Mouse (Mus musculus): Measurements from ENCODE around the gene Cfap73. TPM values are rescaled to one million over a fixed set of nuclear protein-coding genes. Genes with fewer than 3 reads are reported as not detected.

The Cfap73 gene
- total RNA-seq, 2 experiments from 2014 or later, result not detected

DNA sequence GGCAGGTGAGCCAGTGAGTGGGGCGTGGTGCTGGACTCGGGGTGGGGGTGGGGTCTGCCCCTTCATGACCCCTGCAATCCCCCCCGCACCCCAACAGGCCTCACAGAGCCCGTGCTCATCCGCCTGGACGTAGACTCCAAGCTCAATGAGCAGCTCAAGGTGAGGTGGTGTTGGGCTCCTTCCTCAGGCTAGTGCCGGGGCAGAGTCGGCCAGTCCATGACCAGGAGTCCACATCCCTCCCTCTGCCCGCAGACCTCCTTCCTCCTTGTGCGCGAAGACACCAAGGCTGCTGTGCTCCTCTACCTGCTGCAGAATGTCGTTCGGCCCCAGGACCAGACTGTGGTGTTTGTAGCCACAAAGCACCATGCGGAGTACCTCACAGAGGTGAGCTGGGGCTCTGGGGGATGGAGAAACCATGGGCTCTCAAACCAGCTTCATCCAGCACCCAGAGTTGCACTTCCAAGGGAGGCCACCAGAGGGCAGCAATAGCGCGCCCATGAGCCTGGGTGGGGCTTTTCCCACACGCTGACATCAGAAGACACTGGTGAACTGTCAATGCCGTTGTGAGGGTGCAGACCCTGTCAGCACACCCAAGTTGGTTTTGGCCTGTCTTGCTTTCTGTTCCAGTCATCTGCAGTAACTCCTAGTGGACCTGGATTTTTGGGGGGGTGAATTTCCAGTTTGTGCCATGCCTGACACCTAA is 13.5 kb downstream of the Cfap73 start:
- peak; percentile 46 for ATAC-seq (replicated peaks; ENCODE audit: low FRiP score, low TSS enrichment, poor library complexity, severe bottlenecking)

DNA sequence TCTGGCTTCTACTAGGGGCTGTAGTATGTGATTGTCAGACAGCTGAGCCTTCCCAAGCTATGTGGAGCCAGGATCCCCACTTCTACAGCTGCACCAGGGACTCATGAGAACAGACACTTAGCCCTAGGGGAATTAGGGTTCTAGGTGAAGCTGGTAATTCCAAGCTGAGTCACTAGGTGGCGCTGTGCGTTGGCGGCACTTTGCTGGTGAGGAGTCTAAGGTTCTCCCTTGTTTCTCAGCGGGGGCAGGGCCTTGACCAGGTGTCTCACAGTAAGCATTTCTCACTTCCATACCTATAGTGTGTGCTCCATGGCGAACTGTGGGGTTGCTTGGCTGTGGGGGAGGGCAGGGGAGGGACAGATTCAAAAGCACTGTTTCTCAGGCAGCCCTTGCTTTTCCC is 14.8 kb downstream of the Cfap73 start:
- ATAC-seq (replicated peaks; ENCODE audit: low FRiP score, low TSS enrichment, poor library complexity, severe bottlenecking), result no peak

DNA sequence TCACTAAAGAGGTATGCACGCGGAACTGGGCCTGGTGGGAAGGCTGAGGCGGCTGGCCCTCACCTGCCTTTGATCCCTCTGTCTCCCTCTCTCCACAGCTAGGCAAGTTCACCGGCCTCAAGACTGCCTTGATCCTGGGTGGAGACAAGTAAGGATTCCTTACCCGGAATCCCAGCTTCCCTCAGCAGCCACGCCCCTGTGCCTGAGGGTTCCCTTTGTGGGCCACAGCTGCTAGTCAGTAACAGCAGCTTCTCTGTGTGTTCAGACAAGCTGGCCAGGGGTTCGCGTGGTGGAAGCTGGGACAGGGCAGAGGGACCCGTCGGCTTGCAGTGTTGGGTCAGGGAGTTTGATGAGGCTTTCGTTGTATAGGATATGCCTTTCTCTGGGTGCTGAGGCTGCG is 15.3 kb downstream of the Cfap73 start:
- no peak for ATAC-seq (replicated peaks; ENCODE audit: low FRiP score, low TSS enrichment, poor library complexity, severe bottlenecking)

DNA sequence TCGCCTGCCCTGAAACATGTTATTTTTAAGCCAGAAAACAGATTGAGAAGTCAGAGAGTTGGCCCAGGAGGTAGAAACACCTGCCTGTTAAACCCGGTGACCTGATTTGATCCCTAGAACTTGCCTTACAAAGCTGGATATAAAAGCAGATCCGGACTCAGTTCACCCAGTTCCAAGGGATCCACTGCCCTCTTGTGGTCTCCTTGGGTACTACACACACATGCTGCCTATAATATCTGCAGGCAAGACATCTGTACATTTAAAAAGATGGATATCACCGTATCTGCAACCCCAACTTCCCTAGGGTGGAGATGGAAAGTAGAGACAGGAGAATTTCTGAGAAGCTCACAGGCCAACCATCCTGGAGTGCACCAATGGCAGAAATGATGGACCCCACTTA is 18.1 kb downstream of the Cfap73 start:
- no peak for ATAC-seq (replicated peaks; ENCODE audit: low FRiP score, low TSS enrichment, poor library complexity, severe bottlenecking)

DNA sequence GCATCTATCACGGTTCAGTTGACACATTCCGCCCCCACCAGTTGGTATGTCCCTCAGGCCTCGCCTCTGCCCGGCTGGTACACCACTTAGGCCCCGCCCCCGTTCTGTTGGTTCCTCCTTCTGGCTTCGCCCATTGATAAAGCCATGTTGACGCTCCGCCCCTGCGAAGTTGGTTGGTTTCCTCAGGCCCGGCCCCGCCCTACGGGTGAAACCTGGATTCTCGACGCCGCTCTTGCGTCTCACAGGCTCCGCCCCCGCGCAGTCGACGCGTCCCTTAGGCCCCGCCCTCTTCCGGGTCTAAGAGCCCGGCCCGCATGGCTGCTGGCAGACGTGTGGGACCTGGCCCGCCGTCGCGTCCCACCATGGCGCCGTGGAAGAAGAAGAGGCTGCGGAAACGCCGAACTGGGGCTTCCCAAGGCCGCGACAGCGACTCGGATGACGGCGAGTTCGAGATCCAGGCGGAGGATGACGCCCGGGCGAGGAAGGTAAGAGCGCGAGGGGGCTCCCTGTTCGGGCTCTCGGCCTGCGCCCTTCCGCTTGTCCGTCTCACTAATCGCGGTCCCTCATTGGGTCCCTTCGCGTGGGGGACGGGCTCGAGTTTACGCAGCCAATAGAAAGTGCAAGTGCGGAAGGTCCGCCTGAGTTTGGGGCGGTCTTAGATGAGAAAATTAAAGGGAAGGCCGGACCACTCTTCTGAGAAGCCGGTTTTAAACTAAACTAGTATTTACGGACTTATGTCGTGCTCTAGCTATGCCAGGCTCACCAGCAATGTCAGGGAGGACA is 21.0 kb downstream of the Cfap73 start:
- ATAC-seq (replicated peaks; ENCODE audit: low FRiP score, low TSS enrichment, poor library complexity, severe bottlenecking), result peak; percentile 87

DNA sequence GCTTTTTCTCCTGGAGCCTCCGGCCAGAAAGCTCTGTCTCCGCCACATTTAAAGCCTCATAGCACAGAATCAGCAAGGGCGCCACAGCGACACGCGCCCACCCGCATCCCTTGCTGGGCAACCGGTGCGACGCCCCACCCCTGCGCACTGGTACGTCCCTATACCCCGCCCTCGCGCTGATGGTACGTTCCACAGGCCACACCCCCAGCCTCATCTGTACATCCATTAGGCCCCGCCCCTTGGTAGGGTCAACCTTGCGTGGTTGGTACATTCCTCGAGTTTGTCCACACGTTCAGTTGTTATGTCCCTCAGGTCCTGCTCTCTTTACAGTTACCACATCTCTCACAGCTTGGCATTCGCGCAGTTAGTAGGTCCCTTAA is 21.6 kb downstream of the Cfap73 start, which contains the start of the genes Rita1 and Ddx54:
TSS of gene Rita1 (minus strand) at position 148 of the 380 bp plus-strand sequence.
TSS of gene Ddx54 (plus strand) at position 298 of the 380 bp plus-strand sequence.
- peak; percentile 76 for ATAC-seq (replicated peaks; ENCODE audit: low FRiP score, low TSS enrichment, poor library complexity, severe bottlenecking)

DNA sequence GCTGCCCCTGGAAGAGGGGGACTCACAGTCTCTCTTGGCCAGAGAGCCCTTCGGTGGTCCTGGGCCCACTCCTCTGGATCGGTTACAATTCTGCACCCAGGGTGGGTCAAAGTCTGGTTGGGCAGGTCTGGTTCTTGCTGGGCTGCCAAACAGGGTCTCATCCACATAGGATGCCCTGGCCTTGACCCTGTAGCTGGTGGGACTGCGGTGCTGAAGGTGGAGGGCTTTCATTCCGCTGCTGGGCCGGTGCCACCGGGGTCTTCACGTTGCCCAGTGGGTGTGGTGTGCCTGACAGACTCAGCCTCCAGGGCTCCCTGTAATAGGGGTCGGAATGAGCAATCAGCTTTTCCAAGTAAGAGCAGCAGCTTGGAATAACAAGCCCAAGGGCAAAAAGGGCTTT is 22.6 kb downstream of the Cfap73 start:
- ATAC-seq (replicated peaks; ENCODE audit: low FRiP score, low TSS enrichment, poor library complexity, severe bottlenecking), result no peak

DNA sequence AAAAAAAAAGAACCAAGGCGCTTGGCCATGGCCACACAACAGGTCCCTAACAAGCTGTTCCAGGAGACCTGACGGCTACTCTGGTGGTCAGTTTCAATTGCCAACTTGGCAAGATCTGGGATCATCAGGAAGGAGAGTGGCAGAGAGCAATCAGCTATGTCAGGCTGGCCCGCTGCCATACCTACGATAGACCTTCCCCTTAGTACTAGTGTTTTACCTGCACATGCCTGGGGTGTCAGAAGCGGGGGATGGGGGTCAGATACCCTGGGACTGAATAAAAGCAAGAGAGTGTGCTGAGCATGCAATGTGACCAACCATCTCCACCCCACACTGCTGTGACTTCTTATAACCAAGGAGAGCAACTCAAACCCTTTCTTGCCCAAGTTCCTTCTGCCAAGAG is 23.1 kb downstream of the Cfap73 start:
- ATAC-seq (replicated peaks; ENCODE audit: low FRiP score, low TSS enrichment, poor library complexity, severe bottlenecking), result no peak

DNA sequence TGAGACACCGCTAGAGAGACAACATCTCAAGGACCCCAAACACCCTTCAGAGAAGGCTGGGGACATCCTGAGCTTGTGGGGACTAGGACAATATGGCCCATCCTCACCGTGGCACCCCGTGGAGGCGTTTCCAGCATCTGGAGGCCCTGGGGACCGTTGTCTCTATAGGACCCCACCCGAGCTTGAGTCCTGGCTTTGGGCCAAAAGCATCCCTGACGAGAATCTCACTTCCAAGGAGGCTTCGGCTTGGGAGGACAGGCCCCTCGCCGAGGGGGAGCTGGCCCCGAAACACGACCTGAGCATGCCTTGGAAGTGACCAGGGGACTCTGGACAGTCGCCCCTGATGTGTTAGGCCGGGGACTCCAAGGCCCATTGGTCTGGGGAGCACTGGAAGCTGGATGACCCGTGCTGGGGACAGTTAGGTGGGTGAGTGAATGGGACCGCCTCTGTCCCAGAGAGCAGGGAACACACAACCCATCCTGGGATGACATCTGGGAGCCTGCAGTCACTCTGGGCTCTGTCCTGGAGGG is 24.7 kb downstream of the Cfap73 start:
- no peak for ATAC-seq (replicated peaks; ENCODE audit: low FRiP score, low TSS enrichment, poor library complexity, severe bottlenecking)

DNA sequence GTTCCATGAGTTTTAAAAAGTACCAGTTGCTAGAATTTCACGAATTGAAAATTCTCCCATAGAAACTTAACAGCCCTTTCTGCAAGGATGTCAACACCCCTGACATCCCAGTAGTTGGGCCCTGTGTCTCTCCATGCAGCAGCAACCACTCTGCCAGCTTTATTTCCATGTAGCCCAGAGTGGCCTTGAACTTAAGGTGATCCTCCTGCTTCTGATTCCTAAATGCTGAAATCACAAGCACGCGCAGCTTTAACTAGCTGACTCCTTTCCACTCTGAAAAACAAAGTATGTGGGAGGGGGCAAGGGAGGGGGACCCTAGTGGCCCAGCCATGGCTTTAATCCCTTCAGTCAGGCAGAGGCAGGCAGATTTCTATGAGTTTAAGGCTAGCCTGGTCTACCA is 26.7 kb downstream of the Cfap73 start:
- no peak for ATAC-seq (replicated peaks; ENCODE audit: low FRiP score, low TSS enrichment, poor library complexity, severe bottlenecking)

DNA sequence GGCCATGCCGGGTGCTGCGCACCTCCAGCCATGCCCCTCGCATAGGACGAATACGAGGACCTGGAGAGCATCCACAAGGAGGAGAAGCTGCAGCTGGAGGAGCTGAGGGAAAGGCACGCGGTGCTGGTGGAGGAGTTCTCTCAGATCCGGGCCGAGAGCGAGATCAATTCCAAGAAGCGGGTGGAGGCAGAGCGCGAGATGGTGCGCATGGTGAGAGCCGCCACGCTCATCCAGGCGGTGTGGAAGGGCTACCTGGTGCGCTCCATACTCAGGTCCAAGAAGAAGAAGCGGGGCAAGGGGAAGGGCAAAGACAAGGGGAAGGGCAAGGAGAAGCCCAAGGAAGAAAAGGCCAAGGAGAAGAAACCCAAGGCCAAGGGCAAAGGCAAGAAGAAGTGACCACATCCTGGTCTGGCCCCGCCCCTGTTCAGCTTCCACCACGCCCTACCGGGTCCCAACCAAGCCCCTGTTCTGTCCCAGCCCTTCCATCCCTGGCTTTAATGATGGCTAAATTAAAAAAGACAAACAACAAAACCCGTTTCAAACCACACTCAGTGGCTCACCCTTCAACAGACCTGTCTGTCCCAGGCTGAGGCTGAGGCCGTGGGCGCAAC is 27.3 kb downstream of the Cfap73 start:
- no peak for ATAC-seq (replicated peaks; ENCODE audit: low FRiP score, low TSS enrichment, poor library complexity, severe bottlenecking)

DNA sequence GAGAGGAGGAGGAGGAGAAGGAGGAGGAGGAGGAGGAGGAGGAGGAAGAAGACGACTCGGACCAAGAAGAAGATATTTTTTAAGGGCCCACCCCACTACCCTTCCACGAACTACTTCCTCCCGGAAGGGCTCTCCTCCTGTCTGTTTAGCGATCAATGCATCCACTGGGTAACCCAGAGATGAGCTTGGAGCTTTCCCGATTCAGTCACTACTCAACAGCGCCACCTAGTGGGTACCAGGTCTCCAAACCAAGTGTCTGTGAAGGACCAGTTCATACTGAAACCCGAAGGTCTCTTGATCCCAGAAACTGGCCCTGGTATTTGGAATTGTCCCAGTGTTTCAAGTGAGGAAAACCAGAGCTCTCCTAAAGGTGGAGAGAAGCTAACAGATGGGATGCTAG is 28.3 kb downstream of the Cfap73 start:
- peak; percentile 60 for ATAC-seq (replicated peaks; ENCODE audit: low FRiP score, low TSS enrichment, poor library complexity, severe bottlenecking)

DNA sequence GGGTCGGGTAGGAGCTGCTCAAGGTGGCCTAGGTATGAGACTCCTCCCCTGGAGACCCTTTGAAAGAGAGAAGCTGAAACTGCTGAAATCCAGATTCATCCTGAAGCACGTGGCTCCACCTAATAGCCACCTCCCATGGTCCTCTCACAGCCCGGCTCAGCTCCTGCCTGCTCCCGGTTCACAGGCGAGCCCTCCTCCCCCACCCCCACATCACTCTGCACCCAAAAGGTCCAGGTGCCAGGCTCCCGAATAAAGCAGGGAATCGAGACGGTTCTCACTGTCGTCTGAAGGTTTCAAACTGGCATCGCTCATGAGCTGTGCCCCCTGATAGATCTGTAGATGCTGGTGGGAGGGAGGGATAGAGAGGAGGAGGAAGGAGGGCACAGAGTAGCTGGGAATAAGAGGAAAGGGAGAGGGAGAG is 28.8 kb downstream of the Cfap73 start:
- ATAC-seq (replicated peaks; ENCODE audit: low FRiP score, low TSS enrichment, poor library complexity, severe bottlenecking), result no peak

DNA sequence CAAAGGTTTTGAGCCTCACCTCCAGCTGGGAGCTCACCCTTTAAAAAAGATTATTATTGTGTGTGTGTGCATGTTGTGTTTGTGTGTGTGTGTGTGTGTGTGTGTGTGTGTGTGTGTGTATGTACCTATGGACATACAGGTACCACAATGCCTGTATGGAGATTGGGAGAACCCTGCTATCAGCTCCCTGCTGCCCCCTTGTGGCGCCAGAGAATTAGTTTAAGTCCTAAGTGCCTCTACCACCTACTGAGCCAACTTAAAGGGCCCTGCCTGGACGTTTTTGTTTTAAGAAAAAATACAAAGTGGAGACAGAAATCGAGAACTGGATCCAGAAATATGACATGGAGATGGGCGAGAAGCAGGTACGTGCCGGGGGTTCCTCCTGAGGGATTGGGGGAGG is 29.2 kb downstream of the Cfap73 start:
- no peak for ATAC-seq (replicated peaks; ENCODE audit: low FRiP score, low TSS enrichment, poor library complexity, severe bottlenecking)

DNA sequence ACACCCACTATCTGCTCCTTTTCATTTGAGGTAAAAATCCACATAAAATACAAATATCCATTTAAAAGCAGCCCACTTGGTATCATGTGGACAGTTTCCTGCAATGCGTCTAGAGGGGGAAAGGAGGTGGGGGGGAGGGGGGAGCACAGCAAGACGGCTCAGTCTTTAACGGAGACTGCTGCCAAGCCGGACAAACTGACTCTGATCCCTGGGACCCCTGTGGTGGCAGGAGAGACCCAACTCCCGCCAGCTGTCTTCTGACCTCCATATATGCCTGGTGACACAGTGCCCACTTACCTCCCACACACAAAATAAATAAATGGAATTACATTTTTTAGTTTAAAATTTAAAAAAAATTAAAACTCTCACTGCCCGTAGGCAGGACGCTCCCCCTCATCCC is 30.5 kb downstream of the Cfap73 start:
- ATAC-seq (replicated peaks; ENCODE audit: low FRiP score, low TSS enrichment, poor library complexity, severe bottlenecking), result no peak

DNA sequence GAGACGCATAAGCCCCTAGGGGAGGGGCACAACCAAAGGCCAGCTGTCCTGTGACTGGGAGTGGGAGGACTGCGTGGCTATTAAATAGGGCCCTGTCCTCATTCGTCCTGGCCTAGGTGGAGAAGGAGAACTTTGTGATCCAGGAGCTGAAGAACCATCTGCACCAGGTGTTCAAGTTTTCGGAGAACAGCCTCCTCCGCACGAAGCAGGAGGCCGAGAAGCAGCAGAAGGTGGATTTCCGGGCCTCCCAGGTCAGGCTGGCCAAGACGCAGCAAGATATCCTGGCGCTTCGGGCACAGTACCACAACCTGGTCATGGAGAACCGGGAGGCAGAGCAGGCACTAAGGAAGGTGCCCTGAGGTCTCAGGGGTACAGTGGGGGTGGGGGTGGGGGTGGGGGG is 31.8 kb downstream of the Cfap73 start:
- ATAC-seq (replicated peaks; ENCODE audit: low FRiP score, low TSS enrichment, poor library complexity, severe bottlenecking), result no peak

DNA sequence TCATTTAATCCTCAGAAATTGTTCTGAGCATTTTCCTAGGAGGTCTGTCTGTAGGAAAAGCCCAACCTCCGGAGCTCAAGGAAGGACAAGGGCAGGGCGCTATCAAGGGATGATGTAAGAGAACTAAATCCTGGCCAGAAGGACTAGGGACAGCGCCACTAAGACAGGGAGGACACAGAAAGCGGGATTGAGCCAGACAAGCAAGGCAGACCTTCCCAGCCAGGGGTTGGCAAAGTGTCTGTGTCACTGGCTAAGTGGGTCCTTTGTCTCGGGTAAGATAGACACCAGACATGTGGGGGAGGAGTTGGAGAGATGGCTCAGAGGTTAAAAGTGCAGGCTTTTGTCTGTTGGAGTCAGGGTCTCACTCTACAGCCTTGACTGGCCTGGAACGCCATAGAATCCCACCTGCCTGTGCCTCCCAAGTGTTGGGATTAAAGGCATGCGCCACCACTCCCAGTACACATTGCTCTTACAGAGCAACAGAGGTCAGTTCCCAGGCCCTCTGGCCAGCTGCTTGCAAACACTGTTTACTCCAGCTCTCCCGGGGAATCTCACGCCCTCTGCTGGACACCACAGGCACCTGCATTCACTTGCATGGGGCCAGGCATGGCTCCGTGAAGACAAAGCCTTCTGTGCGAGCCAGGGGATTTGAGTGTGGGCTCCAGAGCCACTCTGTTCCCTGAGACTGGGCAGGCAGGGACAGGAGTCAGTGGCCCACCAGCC is 32.9 kb downstream of the Cfap73 start:
- peak; percentile 24; the same call in 1 of the 2 replicates for ATAC-seq (replicated peaks; ENCODE audit: low FRiP score, low TSS enrichment, poor library complexity, severe bottlenecking)

DNA sequence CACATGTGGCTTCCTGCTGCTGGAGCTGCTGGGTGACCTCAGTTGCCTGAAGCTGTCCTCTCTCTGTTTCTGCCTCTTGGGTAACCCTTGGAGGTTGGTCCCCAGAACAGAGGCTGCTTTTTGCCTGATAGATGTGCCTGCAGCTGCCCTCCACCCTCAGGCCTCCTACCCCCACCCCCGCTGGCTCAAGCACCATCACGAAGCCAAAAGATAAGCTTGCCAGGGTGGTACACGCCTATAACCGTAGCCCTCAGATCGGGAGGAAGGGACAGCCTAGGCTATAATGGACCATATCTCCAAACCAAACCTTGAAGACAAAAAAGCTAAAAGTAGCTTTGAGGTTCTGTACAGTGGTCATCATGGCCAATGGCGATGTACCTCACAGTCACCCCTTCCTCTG is 34.4 kb downstream of the Cfap73 start:
- peak; percentile 84 for ATAC-seq (replicated peaks; ENCODE audit: low FRiP score, low TSS enrichment, poor library complexity, severe bottlenecking)

DNA sequence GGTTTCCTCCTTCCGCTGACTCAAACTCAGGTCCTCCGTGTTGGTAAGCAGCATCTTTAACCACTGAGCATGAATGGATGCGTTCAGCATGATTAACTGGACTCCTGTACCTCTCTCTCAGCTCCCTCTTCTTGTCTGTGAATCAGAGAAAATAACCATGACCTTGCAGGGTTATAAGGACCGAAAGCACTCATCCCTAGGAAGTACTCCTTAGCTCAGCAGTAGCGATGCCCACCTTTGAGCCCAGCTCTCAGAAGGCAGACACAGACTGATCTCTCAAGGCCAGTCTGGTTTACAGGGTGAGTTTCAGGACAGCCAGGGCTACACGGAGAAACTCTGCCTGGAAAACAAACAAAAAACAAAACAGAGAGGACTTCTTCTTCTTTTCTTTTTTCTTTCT is 39.5 kb downstream of the Cfap73 start:
- ATAC-seq (replicated peaks; ENCODE audit: low FRiP score, low TSS enrichment, poor library complexity, severe bottlenecking), result no peak

DNA sequence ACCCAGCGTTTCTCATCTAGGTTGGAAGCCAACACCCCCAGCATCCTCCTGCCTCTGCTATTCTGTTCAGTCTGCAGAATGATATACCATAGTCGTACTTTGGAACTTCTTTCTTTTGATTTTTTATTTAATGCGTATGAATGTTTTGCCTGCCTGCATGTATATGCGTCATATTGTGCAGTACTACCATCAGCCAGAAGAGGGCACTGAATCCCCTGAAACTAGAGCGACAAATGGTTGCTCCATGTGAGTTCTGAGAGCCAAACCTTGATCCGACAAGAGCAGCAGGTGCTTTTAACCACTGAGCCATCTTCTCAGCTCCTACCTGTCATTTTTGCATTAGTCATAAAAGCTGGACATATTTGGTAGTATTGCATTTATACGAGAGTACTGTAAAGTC is 41.9 kb downstream of the Cfap73 start:
- ATAC-seq (replicated peaks; ENCODE audit: low FRiP score, low TSS enrichment, poor library complexity, severe bottlenecking), result no peak
